Mouse (Mus musculus): ENCODE data around the gene Kdm6a. TPM values are rescaled to one million over a fixed set of nuclear protein-coding genes. Genes with fewer than 3 reads are reported as not detected.

Gene Kdm6a
- total and polyA plus RNA-seq, 3 experiments: 19.6 to 20.1 TPM; not detected in 1

DNA sequence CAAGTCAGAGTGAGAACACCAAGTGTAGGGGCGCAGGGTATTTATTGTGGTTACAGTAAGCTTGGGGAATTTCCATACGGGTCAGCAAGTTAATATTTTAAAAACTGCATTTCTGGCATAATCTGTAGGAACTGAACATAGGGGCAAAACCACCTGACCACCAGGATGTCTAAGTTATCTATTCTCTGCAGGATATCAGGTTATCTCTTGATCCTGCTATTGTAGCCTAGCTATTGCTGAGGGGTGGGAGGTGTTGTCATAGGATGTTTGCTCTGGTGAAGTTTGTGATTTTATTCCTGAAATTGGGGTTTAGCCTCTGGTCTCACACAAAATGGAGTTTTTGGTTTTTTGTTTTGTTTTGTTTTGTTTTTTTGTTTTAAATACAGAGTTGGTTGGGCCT lies 25.9 kb downstream of the Kdm6a start:
- Histone ChIP-seq H3K9me3 (replicated peaks; ENCODE audit: insufficient read depth, low read length) (no peaks in the 10 kb centered on the region), H3K36me3 (ENCODE audit: control insufficient read depth in 1 of 2, insufficient read depth in 2 of 2, low read length in 2 of 2) (peaks cover 0 to 35% of the 10 kb centered on the region in 2 experiments; a peak in 2 of 4 replicates), H3K4me3 (ENCODE audit: control insufficient read depth in 1 of 2, insufficient read depth in 1 of 2, low read depth in 2 of 2, low read length in 2 of 2) (no peak overlapping the region), H3K9ac (ENCODE audit: control insufficient read depth, low read depth, low read length, poor library complexity, severe bottlenecking) (no peak overlapping the region), H3K27me3 (ENCODE audit: control insufficient read depth in 1 of 2, insufficient read depth in 2 of 2, low read length in 2 of 2) (no peaks in the 10 kb centered on the region), H3K27ac (ENCODE audit: control insufficient read depth, low read depth, low read length) (no peak overlapping the region), H3K4me1 (ENCODE audit: control insufficient read depth in 1 of 2, insufficient read depth in 2 of 2, low read length in 2 of 2) (peaks cover 5 to 14% of the 10 kb centered on the region in 2 experiments), H3K79me2 (ENCODE audit: control insufficient read depth, insufficient read depth, low read length, poor library complexity) (peaks cover 26% of the 10 kb centered on the region)
- no peak for TF ChIP-seq UBTF (IDR thresholded peaks at IDR 0.05; ENCODE audit: borderline replicate concordance, insufficient read depth, low read depth, low read length)
- TF ChIP-seq CHD1 (IDR thresholded peaks at IDR 0.05; ENCODE audit: low read depth, low read length): no peak
- no peak for TF ChIP-seq MAZ (IDR thresholded peaks at IDR 0.05; ENCODE audit: low read depth, low read length)
- TF ChIP-seq POLR2AphosphoS5 (IDR thresholded peaks at IDR 0.05; ENCODE audit: borderline replicate concordance, low read depth, low read length): no peak
- TF ChIP-seq SMC3 (IDR thresholded peaks at IDR 0.05; ENCODE audit: low read depth, low read length): no peak
- no peak for TF ChIP-seq MAX (IDR thresholded peaks at IDR 0.05; ENCODE audit: low read length)
- no peak for TF ChIP-seq RAD21 (IDR thresholded peaks at IDR 0.05; ENCODE audit: low read depth, low read length)
- DNase-seq (ENCODE audit: low read depth, low spot score): no peak

DNA sequence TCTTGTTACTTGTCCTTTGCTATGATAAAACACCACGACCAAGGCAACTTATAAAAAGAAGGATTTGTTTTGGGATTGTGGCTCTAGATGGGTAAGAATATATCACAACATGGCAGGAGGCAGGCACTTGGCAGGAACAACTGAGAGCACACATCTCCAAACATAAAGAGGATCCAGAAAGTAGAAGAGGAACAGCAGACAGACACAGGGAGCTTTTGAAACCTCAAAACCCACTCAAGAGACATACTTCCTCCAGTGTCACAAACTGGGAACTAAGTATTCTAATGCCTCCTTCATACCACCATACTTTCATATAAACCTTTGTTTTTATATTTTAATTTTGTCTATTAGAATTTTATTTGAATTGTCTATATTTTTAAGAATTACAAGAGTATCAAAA lies 77.2 kb downstream of the Kdm6a start:
- Histone ChIP-seq H3K36me3 (ENCODE audit: control insufficient read depth in 1 of 2, insufficient read depth in 2 of 2, low read length in 2 of 2) (peaks cover 0 to 1% of the 10 kb centered on the region in 2 experiments; a peak in 2 of 4 replicates), H3K9me3 (replicated peaks; ENCODE audit: insufficient read depth, low read length) (no peaks in the 10 kb centered on the region), H3K4me3 (ENCODE audit: control insufficient read depth in 1 of 2, insufficient read depth in 1 of 2, low read depth in 2 of 2, low read length in 2 of 2) (no peak overlapping the region), H3K4me1 (ENCODE audit: control insufficient read depth in 1 of 2, insufficient read depth in 2 of 2, low read length in 2 of 2) (no peaks in the 10 kb centered on the region), H3K27me3 (ENCODE audit: control insufficient read depth in 1 of 2, insufficient read depth in 2 of 2, low read length in 2 of 2) (no peaks in the 10 kb centered on the region), H3K9ac (ENCODE audit: control insufficient read depth, low read depth, low read length, poor library complexity, severe bottlenecking) (no peak overlapping the region), H3K27ac (ENCODE audit: control insufficient read depth, low read depth, low read length) (no peak overlapping the region), H3K79me2 (ENCODE audit: control insufficient read depth, insufficient read depth, low read length, poor library complexity) (no peaks in the 10 kb centered on the region)
- peak; percentile 25 for DNase-seq (ENCODE audit: low read depth, low spot score)
- TF ChIP-seq MAFK (IDR thresholded peaks at IDR 0.05; ENCODE audit: borderline replicate concordance, low read depth, low read length) (no peak), POLR2A (IDR thresholded peaks at IDR 0.05; ENCODE audit: control insufficient read depth in 1 of 2, insufficient read depth in 1 of 2, low read depth in 1 of 2, low read length in 2 of 2, poor library complexity in 1 of 2) (no peak), POLR2AphosphoS5 (IDR thresholded peaks at IDR 0.05; ENCODE audit: borderline replicate concordance, low read depth, low read length) (no peak), ELF1 (IDR thresholded peaks at IDR 0.05; ENCODE audit: low read depth, low read length) (no peak), CHD2 (IDR thresholded peaks at IDR 0.05; ENCODE audit: low read length) (no peak), TAL1 (IDR thresholded peaks at IDR 0.05; ENCODE audit: low read length) (no peak), MAZ (IDR thresholded peaks at IDR 0.05; ENCODE audit: low read depth, low read length) (no peak), ETS1 (IDR thresholded peaks at IDR 0.05; ENCODE audit: low read depth, low read length) (no peak), POLR2AphosphoS2 (IDR thresholded peaks at IDR 0.05; ENCODE audit: low read length) (no peak), TBP (IDR thresholded peaks at IDR 0.05; ENCODE audit: low read depth, low read length) (no peak), ZNF384 (IDR thresholded peaks at IDR 0.05; ENCODE audit: low read depth, low read length) (no peak), ZMIZ1 (IDR thresholded peaks at IDR 0.05; ENCODE audit: low read depth, low read length) (no peak), USF1 (IDR thresholded peaks at IDR 0.05; ENCODE audit: low read depth, low read length) (no peak)

Measured in MEL (cell line).